Mouse (Mus musculus): ENCODE data around the gene Rab11fip5. TPM values are rescaled to one million over a fixed set of nuclear protein-coding genes. Genes with fewer than 3 reads are reported as not detected.

Gene Rab11fip5
- total RNA-seq, 4 experiments from 2014 or later: 41.7 to 59.0 (median 53.0) TPM

GRCm38 (mm10) chr6:85373066-85373860, 1.2 kb downstream of the Rab11fip5 start:
- DNase-seq: no peak

GRCm38 (mm10) chr6:85372496-85372895, 1.9 kb downstream of the Rab11fip5 start:
- no peak for DNase-seq

- DNase-seq: no peak
Measured at GRCm38 (mm10) chr6:85371859-85372405, 2.5 kb downstream of the Rab11fip5 start.

- no peak for DNase-seq
Measured at GRCm38 (mm10) chr6:85370666-85371430, 3.6 kb downstream of the Rab11fip5 start.

GRCm38 (mm10) chr6:85370041-85370440, 4.4 kb downstream of the Rab11fip5 start:
- DNase-seq: no peak

- peak; percentile 71 for DNase-seq
Measured at GRCm38 (mm10) chr6:85369181-85369860, 5.1 kb downstream of the Rab11fip5 start.

GRCm38 (mm10) chr6:85368722-85369121, 5.7 kb downstream of the Rab11fip5 start:
- DNase-seq: no peak

- no peak for DNase-seq
Measured at GRCm38 (mm10) chr6:85368166-85368565, 6.3 kb downstream of the Rab11fip5 start.

GRCm38 (mm10) chr6:85366387-85366786, 8.0 kb downstream of the Rab11fip5 start:
- DNase-seq: no peak

- no peak for DNase-seq
Measured at GRCm38 (mm10) chr6:85364439-85364838, 10.0 kb downstream of the Rab11fip5 start.

- DNase-seq: no peak
Measured at GRCm38 (mm10) chr6:85363906-85364260, 10.6 kb downstream of the Rab11fip5 start.

GRCm38 (mm10) chr6:85363231-85363905, 11.1 kb downstream of the Rab11fip5 start:
- no peak for DNase-seq

- no peak for DNase-seq
Measured at GRCm38 (mm10) chr6:85362610-85363009, 11.8 kb downstream of the Rab11fip5 start.

- no peak for DNase-seq
Measured at GRCm38 (mm10) chr6:85360311-85360710, 14.1 kb downstream of the Rab11fip5 start.

- DNase-seq: no peak
Measured at GRCm38 (mm10) chr6:85358877-85359276, 15.6 kb downstream of the Rab11fip5 start.

- DNase-seq: no peak
Measured at GRCm38 (mm10) chr6:85356682-85357465, 17.6 kb downstream of the Rab11fip5 start.

- DNase-seq: no peak
Measured at GRCm38 (mm10) chr6:85355753-85356152, 18.7 kb downstream of the Rab11fip5 start.

GRCm38 (mm10) chr6:85354709-85355108, 19.7 kb downstream of the Rab11fip5 start:
- no peak for DNase-seq

GRCm38 (mm10) chr6:85353706-85354105, 20.7 kb downstream of the Rab11fip5 start:
- no peak for DNase-seq

- no peak for DNase-seq
Measured at GRCm38 (mm10) chr6:85350157-85350556, 24.3 kb downstream of the Rab11fip5 start.

- DNase-seq: peak; percentile 80
Measured at GRCm38 (mm10) chr6:85349246-85349645, 25.2 kb downstream of the Rab11fip5 start.
